Mouse (Mus musculus): ENCODE results near the gene Krtap6-5.
"Not testable (repeated sequence)": the region's sequence is repeated elsewhere in the genome, so short reads cannot be mapped to it uniquely, and the experiment has no call there.

The Krtap6-5 gene

DNA sequence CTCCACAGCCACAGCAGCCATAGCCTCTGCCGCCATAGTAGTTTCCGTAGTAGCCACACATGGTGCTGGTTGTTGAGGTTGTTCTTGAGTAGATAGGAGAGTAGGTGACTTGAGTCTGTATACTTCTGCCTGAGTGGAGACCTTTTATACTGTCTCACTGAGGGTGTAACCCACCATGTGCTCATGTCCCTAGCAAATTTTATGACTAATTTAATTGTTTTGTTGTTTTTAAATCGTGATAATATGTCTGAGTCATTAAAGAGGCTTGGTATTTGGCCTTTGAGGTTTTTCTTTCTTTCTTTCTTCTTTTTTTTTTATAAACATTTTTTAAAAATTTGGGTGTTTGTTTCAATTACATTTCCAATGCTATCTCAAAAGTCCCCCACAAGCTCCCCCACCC is at the start of gene Krtap6-5:
Krtap6-5 (minus strand) TSS at position 101 of the 400 bp plus-strand sequence.
- no peak for DNase-seq (ENCODE audit: low spot score in 2 of 2)

DNA sequence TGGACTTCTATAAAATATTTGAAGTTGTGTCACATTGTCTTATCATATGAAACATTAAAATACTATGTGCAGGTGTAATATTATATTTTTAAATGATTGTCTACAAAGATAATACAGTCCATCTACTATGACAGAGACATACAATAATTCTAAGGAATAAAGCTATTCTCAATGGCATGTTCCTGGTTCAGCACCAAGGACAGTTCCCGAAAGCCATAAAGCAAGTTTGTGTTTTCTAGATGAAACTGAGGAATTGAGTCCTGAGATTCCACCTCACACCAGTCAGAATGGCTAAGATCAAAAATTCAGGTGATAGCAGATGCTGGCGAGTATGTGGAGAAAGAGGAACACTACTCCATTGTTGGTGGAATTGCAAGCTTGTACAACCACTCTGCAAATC is 23.4 kb upstream of the Krtap6-5 start:
- not testable (repeated sequence) for DNase-seq (ENCODE audit: low spot score in 2 of 2)

DNA sequence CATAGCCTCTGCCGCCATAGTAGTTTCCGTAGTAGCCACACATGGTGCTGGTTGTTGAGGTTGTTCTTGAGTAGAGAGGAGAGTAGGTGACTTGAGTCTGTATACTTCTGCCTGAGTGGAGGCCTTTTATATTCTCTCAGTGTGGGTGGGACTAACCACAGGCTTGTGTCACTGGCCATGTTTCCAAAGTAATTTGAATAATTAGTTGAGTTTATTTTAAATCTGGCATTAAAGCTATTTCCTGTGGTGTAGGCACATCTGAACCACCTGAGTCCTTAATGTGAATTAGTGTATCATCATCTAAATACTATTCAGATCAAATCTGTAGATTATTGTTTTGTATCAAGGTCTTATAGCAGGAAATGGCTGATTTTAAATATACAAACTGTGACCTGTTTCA is 16.2 kb upstream of the Krtap6-5 start, which contains the start of gene 1110025L11Rik:
1110025L11Rik (minus strand) TSS at position 101 of the 400 bp plus-strand sequence.
- not testable (repeated sequence) for DNase-seq (ENCODE audit: low spot score in 2 of 2)

DNA sequence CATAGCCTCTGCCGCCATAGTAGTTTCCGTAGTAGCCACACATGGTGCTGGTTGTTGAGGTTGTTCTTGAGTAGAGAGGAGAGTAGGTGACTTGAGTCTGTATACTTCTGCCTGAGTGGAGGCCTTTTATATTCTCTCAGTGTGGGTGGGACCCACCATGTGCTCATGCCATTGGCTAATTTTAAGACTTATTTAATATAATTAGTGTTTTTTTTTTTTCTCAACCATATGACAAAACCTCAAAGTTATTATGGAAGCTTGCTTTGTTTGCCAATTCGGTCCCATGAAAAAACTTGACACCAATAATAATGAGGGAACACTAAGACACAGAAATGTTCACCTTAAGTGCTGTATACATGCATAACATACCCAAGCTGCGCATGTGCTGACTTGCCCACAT is 6.3 kb downstream of the Krtap6-5 start, which contains the start of gene Gm10228:
Gm10228 (minus strand) TSS at position 101 of the 400 bp plus-strand sequence.
- DNase-seq (ENCODE audit: low spot score in 2 of 2), result not testable (repeated sequence)

DNA sequence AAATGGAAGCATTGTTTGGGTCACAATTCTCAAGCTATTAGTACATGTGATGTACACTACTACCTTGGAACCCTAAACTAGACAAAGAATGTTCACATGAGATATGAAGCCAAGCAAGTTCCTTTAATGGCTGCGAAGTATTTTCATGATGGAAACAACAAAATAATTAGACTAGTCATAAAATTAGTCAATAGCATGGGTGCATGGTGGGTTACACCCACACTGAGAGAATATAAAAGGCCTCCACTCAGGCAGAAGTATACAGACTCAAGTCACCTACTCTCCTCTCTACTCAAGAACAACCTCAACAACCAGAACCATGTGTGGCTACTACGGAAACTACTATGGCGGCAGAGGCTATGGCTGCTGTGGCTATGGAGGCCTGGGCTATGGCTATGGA is 16.3 kb downstream of the Krtap6-5 start, which contains the start of gene Krtap6-1:
Krtap6-1 (plus strand) TSS at position 301 of the 400 bp plus-strand sequence.
- DNase-seq (ENCODE audit: low spot score in 2 of 2), result not testable (repeated sequence)

DNA sequence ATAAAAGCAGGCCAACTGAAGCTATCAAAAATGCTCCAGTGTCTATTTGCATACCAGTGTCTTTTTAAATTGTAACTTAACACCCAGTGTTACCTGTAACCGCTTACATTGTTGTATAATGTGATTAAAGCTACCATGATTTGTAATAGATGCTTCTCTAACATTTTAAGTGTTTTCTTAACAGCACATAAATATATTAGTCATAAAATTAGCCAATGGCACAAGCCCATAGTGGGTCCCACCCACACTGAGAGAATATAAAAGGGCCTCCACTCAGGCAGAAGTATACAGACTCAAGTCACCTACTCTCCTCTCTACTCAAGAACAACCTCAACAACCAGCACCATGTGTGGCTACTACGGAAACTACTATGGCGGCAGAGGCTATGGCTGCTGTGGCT is 32.7 kb downstream of the Krtap6-5 start, which contains the start of gene Gm10229:
Gm10229 (plus strand) TSS at position 301 of the 400 bp plus-strand sequence.
- DNase-seq (ENCODE audit: low spot score in 2 of 2), result not testable (repeated sequence)

DNA sequence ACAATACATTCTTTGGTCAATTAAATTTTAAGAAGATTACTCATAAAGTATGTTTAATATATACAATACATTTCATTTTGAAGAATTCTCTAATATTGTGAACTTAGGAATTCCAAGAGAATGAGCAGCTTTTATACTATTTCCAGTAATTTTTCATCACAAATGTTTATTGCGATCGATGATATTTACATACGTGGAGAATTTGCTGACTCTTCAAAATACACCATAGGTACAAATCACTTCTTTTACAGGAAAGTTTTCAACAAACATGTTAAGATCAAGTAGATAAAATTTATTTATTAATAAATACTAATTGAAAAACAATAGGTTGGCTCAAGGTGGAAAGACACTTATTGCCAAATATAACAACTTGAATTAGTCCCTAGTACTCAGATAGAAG is 33.7 kb downstream of the Krtap6-5 start:
- DNase-seq (ENCODE audit: low spot score in 2 of 2), result no peak

DNA sequence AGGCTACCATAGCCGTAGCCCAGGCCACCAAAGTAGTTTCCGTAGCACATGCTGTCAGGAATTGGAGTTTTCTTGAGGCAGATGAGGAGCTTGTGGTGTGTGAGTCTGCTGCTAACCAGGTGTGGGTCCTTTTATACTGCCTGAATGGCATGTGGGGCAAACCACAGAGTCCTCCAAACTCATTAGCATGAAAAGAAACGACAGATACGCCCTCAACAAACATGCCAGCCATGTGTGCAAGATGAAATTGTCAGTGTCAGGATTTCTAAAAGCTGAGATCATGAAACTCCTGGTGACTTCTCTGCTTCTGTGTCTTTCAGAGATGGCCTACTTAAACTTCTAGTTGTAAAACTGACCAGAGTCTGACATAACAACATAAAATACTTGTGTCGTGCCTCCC is 37.0 kb downstream of the Krtap6-5 start, which contains the start of gene Krtap22-2:
Krtap22-2 (minus strand) TSS at position 101 of the 400 bp plus-strand sequence.
- DNase-seq (ENCODE audit: low spot score in 2 of 2), result no peak

Measured in urinary bladder, postnatal 36 days (tissue).